Mouse (Mus musculus): ENCODE measurements around the gene Zc3h6. TPM values are rescaled to one million over a fixed set of nuclear protein-coding genes. Genes with fewer than 3 reads are reported as not detected.

The Zc3h6 gene
- total RNA-seq, 2 experiments from 2014 or later, result 1.2 to 4.2 TPM

DNA sequence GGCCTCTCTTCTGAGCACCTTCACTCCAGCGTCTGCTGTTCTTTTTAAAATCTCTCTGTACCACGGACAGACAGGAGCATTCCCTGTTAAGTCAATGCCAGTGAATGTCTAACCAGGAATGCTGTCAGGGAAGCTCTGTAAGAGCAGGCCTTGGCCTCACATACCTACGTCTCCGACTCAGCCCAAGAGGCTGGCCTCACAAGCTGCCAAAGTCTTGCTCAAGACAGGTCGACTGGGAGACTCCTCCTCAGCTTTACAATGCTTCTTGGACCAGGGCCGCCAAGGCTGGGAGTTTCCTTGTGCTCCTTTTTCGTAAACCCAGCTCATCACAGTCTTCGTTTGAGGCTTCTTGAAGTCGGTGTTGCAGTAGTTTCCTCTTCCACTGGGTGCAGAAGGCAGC, 57.6 kb downstream of the Zc3h6 start:
- ATAC-seq (replicated peaks; ENCODE audit: poor library complexity), result no peak

DNA sequence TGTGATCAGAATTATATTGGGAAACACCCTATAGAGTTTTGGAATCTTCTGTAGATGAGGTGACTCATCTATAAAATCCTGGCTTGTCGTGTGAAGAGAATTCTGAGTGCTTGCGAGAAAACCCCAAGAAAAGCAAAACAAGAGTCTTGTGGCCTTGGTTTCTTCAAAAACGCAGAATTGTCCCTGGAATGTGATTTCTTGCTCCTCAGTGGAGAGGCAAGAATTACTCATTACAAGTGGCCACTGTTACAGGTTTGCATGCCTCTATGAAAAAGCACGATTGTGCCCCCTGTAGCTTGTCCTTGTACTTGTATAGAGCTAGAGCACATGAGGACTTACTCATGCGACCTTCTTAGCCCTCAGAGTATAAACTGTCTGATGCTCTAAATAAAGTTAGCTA, 68.2 kb downstream of the Zc3h6 start:
- ATAC-seq (replicated peaks; ENCODE audit: poor library complexity), result no peak

DNA sequence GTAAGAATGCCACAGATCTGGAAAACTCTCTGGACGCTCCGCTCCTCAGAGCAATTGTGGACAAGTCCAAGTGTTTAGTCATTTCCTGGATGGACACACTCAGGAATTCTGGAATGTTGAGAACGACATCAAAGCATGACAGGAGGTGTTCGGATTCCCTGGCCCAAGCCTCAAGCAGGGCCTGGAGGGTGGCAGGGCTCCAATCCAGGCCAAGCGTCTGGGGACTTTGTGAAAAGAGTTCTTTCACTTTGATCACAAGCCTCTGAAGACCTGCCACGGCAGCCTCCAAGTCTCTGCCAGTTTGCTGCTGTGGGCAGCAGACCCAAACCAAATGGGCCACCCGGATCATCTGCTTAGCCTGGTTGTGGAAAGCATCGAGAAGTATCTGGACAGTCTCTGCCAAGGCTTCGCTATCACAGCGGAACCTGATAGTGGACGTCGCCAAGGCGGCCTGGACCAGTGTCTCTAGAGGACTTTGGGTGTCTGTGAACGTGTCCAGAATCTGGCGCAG, 71.3 kb downstream of the Zc3h6 start:
- no peak for ATAC-seq (replicated peaks; ENCODE audit: poor library complexity)

DNA sequence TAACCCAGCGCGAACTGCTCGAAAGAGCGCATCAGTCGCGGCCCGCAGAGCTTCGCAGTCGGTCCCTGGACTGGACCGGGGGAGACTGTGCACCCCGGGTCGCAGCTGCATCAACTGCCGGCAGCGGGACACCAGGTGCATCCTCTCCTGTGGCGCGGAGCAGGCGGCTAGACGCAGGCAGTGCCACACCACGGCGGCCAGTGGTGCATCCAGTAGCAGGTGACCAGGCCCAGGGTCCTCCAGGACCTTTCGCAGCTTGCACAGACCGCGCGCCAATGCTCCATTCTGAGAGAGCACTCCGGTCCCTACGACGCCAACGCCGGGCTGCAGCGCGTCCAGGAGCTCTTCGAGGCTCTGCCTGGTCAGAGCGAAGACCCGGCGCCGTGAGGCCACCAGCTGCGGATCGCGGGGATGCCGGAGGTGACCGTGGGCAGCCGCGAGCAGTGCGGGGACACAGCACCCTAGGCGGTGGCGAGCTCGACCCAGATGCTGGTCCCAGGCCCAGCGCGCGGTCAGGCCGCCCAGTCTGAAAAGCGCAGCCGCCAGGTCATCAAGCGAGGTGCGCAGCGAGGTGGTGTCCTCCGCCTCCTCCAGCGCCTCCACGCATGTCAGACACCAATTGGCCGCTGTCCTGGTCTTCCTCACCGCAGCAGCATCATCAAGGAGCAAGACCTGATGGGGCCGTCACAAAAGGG, 71.9 kb downstream of the Zc3h6 start:
- peak; percentile 40; the same call in 1 of the 2 replicates for ATAC-seq (replicated peaks; ENCODE audit: poor library complexity)

DNA sequence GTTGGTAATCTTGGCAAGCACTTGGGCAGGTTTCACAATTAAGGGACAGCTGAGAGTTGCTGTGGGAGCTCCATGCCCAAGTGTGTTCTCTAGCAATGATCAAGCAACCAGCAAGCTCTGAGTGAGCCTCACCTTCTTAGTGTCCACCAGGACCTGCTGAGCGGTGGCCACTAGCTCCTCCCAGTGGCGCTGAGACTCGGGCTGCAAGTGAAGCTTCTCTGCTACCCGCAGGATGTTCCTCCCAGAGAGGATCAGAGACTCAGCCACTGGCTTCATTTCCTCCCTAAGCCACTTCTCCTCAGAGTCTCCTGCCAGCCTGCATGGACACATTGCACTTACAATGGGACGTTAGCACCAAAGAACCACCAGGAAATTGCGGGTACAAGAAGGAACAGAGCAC, 73.4 kb downstream of the Zc3h6 start:
- peak; percentile 88 for ATAC-seq (replicated peaks; ENCODE audit: poor library complexity)

DNA sequence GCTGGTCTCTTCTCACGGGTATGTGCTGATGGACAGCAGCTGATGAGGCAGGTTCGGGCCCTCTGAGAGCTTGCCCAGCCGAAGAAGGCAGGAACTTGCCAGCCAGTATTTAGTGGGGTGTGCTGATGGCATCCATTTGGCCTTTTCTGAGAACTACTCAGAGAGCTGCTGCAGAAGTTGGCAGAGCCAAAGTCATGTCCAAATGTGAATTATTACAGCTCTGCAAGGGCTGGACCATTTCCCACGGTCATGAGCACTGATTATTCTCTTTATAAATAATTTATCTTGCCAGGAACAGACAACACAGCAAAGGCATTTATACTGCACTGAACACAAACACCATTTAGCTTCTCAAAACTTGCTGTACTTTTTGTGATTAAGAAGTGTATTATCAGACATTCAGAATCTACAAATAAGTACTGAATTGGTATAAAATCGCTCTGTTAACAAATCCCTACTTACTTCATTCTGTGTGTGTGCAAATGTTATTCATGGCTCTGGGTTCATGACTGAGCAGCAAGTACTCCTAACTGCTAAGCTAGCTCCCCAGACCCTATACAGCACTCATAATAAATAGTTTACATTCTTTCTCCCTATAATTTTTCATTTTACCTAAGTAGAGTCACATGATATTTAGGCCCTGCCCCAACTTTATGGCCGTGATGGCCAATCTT, 79.1 kb downstream of the Zc3h6 start:
- no peak for ATAC-seq (replicated peaks; ENCODE audit: poor library complexity)

DNA sequence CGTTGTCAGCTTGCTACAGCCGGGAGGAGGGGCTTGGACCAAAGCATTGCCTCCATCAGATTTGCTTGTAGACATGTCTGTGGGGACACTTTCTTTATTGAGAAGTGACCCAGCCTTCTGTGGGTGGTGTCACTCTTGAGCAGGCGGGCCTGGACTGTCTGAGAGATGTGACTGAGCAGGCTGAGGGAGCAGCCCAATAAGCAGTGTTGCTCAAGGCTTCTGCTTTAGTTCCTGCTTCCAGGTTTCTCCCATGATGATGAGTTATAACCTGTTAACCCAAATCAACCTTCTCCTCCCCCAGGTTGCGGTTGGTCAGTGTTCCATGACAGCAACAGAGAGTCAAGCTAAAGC, 79.6 kb downstream of the Zc3h6 start:
- no peak for ATAC-seq (replicated peaks; ENCODE audit: poor library complexity)

DNA sequence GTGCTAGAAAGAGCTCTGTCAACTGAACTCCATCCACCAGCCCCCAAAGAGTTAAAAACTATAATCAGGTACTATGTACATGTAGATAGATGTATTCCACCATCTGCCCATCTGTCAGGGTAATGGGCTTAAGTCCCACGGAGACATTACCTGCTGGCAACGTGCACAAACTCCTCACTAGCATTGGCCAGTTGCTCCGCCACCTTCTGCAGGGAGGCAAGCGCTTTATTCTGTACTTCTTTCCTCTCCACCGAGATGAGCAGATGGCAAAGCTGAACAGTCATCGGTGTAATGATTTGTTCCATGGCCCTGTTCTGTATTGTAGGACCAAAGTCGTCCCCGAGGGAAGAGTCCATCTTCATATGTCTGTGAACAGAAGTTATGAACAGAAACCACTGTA, 80.6 kb downstream of the Zc3h6 start, which contains the start of gene Vinac1:
Gene Vinac1 (minus strand): TSS at position 362 of the 400 bp plus-strand sequence.
- no peak for ATAC-seq (replicated peaks; ENCODE audit: poor library complexity)

DNA sequence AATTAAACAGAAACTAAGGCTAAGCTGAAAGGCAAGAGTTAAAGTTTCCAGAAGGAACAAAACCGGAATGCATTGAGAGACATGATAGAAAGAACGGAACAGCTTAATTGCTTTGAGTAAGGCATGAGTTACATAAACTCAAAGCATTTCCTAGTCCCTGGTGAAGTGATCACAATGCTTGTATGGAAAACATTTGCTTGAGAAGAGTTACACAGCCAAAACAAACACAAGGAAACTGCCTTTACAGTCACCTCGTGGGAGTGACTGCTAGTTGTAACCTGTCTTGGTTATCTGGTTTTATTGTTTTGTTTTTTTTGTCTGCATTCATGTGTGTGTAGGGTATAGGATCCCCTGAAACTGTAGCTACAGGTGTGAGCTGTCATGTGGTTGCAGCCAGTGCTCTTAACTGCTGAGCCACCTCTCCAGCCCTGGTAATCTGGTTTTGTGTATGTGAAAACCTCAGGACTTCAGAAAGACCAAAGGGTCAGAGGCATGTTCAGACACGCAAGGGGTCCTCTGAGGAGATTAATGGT, 85.3 kb downstream of the Zc3h6 start:
- ATAC-seq (replicated peaks; ENCODE audit: poor library complexity), result no peak

DNA sequence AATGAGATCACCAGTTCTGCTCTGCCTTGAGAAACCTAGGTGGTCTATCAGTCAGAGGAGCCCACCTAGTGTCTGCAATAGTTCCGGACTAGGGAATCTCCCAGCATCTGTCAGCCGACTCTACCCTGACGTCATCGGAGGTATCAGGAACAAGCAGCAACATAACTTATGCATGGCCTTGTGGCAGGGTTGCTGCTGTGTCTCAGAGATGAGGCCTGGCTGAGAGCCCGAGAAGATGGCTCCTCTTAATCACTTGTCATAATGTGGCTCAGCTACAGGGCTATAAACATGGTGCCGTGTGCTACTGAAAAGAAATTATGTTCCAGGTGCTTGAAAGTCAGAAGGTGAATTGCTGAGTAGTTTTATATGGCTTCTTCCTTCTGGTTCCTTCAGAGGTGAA, 88.5 kb downstream of the Zc3h6 start:
- no peak for ATAC-seq (replicated peaks; ENCODE audit: poor library complexity)

DNA sequence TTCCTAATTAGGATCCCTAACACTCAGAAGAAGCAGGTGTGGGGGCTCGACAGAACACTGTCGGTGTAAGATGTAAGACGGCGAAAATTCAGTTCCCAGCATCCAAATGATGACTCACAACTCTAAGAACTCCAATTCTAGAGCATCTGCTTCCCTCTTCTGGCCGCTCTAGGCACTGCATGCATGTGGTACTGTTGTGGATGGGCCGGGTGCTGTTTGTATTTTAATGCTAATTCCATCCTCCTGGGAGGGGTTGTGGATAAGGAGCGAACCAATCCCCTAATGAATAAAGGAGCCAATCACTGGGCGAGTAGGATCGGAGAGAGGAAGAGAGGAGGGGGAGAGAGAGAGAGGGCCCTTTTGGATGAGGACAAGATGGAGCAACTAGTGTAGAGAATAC, 89.4 kb downstream of the Zc3h6 start:
- peak; percentile 76 for ATAC-seq (replicated peaks; ENCODE audit: poor library complexity)

DNA sequence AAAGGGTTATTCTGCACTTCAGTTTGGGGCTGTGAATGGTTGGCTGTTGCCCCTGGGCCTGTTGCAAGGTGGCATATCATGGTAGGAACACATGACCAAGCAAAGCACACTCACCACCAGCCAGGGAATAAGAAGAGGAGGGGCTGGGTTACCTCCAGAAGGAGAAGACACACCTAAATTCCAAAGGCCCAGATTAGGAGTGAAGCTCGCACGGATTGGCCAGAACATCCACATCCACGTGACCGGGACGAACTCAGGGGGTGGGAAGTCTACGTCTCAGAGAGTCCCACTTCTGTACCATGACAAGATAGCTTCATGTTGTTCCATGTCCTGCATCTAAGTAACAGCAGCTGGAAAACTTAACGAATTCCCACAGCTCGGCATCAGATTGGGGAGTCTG, 90.1 kb downstream of the Zc3h6 start:
- no peak for ATAC-seq (replicated peaks; ENCODE audit: poor library complexity)

DNA sequence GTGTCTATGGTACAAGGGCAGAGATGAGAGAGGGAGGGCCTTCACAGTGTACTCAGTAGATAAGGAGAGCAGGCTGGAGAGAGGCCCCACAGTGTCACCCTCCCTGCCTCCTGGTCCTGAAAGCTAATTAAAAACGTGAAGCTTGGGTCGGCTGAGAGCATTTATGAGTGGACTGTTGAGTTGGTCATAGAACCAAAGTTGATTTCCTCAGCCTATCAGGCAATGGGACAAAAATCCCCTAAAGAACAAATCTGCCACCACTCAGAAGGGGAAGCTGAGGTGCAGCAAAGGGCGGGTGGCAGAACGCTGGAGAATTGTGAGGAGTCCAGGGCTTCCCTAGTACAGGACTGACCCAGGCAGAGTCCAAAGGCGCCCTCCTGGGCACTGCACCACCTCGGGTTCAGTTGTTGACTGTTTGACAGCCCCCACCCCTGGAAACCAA, 90.7 kb downstream of the Zc3h6 start:
- no peak for ATAC-seq (replicated peaks; ENCODE audit: poor library complexity)

DNA sequence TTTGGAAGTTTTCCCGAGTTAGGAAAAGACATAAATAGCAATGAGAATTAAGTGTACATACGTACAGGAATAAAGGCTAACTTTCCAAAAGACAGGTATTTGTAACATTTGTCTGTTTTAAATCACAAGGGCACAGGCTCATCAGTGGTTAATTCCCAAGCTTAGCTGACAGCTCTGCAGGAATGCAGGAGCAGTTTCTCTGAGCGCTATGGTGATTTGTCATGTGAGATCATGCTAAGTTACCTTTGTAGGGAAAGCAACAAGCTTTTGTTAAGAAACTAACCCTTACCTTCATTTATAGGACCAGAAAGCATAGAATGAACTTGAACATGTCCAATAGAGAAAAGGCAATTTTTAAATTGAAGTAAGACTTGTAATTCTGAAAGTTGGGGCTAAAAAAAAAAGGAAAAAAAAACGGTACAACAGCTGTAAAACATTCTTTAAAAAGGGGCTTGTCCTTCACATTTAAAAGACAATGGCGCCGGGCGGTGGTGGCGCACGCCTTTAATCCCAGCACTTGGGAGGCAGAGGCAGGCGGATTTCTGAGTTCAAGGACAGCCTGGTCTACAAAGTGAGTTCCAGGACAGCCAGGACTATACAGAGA, 94.4 kb downstream of the Zc3h6 start:
- ATAC-seq (replicated peaks; ENCODE audit: poor library complexity), result no peak

DNA sequence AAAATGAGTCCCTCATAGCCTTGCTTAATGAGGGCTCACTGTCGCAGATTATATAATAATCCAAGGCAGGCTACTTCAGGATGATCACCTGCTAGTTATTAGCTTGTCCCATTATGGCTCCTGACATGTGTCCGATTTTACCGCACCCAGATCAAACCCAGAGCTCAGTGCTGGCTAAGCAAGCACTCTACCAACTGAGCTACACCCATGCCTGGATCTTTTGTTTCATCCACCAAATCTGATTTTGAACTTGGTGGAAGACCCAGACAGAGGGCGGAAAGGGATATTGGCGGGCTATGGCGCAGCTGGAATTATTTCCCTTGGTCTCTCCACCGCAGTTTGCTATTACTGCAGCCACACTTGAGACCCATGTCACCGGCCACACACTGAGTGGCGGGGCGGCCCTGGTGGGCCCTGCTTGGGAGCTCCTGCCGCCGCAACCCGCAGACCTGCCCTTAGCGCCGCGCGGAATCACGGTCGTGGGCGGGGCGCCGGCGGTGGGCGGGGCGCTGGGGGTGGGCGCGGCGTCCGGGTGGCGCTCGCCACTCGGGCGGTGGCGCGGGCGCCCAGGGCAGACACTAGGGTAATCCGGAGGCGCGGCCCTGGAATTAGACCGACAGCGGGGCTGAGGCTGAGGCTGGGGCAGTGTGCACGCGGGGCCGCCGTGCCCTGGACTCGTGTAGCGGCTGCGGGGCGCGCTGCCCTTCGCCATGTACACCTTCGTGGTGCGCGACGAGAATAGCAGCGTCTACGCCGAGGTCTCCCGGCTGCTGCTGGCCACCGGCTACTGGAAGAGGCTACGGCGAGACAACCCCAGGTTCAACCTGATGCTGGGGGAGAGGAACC, 98.5 kb downstream of the Zc3h6 start, which contains the start of gene Ttl:
Gene Ttl (plus strand): TSS at position 506 of the 846 bp plus-strand sequence.
- ATAC-seq (replicated peaks; ENCODE audit: poor library complexity), result peak; percentile 87

DNA sequence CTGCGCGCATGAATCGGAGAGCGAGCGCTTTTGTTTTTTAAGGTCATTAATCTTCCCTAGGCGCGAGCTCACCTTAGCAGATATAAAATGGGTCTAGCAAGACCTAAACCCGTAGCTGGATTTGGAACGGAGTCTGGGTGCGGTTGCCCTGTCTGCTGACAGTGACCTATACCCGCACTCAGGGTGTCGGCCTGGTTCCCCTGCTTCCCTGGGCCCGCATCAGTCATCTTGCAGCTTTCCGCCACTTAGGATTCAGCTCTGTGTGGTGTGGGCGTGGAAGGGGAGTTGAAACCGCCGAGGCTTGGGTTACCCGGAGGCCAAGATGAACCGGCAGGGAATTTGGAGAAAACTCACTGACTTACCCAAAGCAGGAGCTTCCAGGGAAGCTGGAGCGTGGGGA, 99.1 kb downstream of the Zc3h6 start:
- peak; percentile 81 for ATAC-seq (replicated peaks; ENCODE audit: poor library complexity)

Other genes with a start within 250 kb of the Zc3h6 start
- gene Tmem87b, start 149.3 kb upstream of the Zc3h6 start, total RNA-seq (2015), result 10.1 and 10.4 TPM in 2 replicates
- 19.4 and 24.2 TPM in 2 replicates for gene Tmem87b, start 149.3 kb upstream of the Zc3h6 start, total RNA-seq (2017)
- gene Fbln7, start 104.4 kb upstream of the Zc3h6 start, total RNA-seq (2015), result not detected in 2 replicates
- gene Fbln7, start 104.4 kb upstream of the Zc3h6 start, total RNA-seq (2017), result not detected in 2 replicates
- gene Zc3h8, start 23.3 kb upstream of the Zc3h6 start, total RNA-seq (2015), result 9.8 and 14.2 TPM in 2 replicates
- 10.1 and 13.7 TPM in 2 replicates for gene Zc3h8, start 23.3 kb upstream of the Zc3h6 start, total RNA-seq (2017)
- gene Gm10762, start 323 bp downstream of the Zc3h6 start, total RNA-seq (2015), result 8.0 and 9.8 TPM in 2 replicates
- gene Gm10762, start 323 bp downstream of the Zc3h6 start, total RNA-seq (2017), result 5.0 and 5.5 TPM in 2 replicates
- gene Vinac1, start 80.8 kb downstream of the Zc3h6 start, total RNA-seq (2015), result not detected in 2 replicates
- gene Vinac1, start 80.8 kb downstream of the Zc3h6 start, total RNA-seq (2017), result not detected in 2 replicates
- gene Ttl, start 98.5 kb downstream of the Zc3h6 start, total RNA-seq (2015), result 2.5 and 2.7 TPM in 2 replicates
- gene Ttl, start 98.5 kb downstream of the Zc3h6 start, total RNA-seq (2017), result 3.0 and 4.9 TPM in 2 replicates
- 19.9 and 24.2 TPM in 2 replicates for gene Polr1b, start 133.6 kb downstream of the Zc3h6 start, total RNA-seq (2015)
- 40.6 and 42.3 TPM in 2 replicates for gene Polr1b, start 133.6 kb downstream of the Zc3h6 start, total RNA-seq (2017)
- 15.7 and 19.4 TPM in 2 replicates for gene Chchd5, start 162.3 kb downstream of the Zc3h6 start, total RNA-seq (2015)
- 16.8 and 17.8 TPM in 2 replicates for gene Chchd5, start 162.3 kb downstream of the Zc3h6 start, total RNA-seq (2017)
- gene Slc20a1, start 231.4 kb downstream of the Zc3h6 start, total RNA-seq (2015), result 28.0 and 33.5 TPM in 2 replicates
- 69.5 and 92.2 TPM in 2 replicates for gene Slc20a1, start 231.4 kb downstream of the Zc3h6 start, total RNA-seq (2017)

Measured in megakaryocyte progenitor cell, adult 5-6 weeks (primary cell).